In the genomic region with DNA sequence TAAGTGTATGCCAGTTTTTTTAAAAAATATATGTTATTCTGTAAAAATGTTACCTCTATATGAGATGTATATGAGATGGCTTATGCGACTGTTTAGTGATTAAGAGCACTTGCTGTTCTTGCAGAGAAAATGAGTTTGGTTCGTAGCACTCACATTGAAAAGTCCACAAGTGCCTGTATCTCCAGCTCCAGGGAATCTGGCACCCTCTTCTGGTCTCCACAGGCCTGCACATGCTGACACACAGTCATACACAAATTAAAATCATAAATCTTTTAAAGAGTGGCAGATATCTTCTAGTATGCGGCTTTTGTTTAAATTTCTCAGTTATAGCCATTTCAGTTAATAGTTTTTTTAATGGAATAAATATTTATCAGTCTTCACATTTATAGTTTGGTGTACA, we compare ENCODE assay signal across 13 mouse cellular contexts. TPM values are rescaled to one million over a fixed set of nuclear protein-coding genes. Genes with fewer than 3 reads are reported as not detected.
DNase-seq lines count a peak whose midpoint lies in the region; ATAC-seq and TF ChIP-seq lines count a peak whose summit lies in the region.
"Had no signal": no experiment of that assay in that cellular context is flagged by ENCODE, and none has a peak within 500 bp of the region (broad histone marks: within the 10 kb centered on the region; RNA-seq: fewer than 3 reads in every experiment).

No protein-coding gene starts in this region.

- TF ChIP-seq POLR2A in bone marrow macrophage, adult 2 months (IDR thresholded peaks at IDR 0.05; ENCODE audit: borderline replicate concordance, low read depth, low read length): no peak

- no peak overlapping the region for H3K4me2 ChIP-seq in intestine, postnatal 0 days (replicated peaks; ENCODE audit: low read depth)
- H3K4me2 ChIP-seq in intestine, embryonic 15.5 days (replicated peaks): no peak overlapping the region
- H3K4me2 ChIP-seq in lung, embryonic 14.5 days: no peak overlapping the region
- H3K4me2 ChIP-seq: heart, embryonic 15.5 days; lung, embryonic 15.5 days had no signal

- peak; percentile 9 for DNase-seq in lung, embryonic 14.5 days
- DNase-seq in lung, adult 18-20 months: no peak
- peak; percentile 15 for DNase-seq in retina, postnatal 1 day
- DNase-seq in spleen, postnatal 10 days (ENCODE audit: low spot score in 2 of 2): no peak
- DNase-seq: adrenal gland, postnatal 25 days; right cerebral cortex, postnatal 4 days had no signal

- H3K4me3 ChIP-seq in intestine, postnatal 0 days (ENCODE audit: low read depth, low read length): no peak overlapping the region
- H3K4me3 ChIP-seq in intestine, embryonic 15.5 days (replicated peaks): no peak overlapping the region
- H3K4me3 ChIP-seq in lung, embryonic 14.5 days (ENCODE audit: low read depth, low read length): no peak overlapping the region
- no peak overlapping the region for H3K4me3 ChIP-seq in bone marrow macrophage, adult 2 months (ENCODE audit: insufficient read depth, low read length)
- H3K4me3 ChIP-seq: erythroblast, embryonic 14.5 days; heart, embryonic 15.5 days; lung, embryonic 15.5 days had no signal

- no peaks in the 10 kb centered on the region for H3K27me3 ChIP-seq in intestine, postnatal 0 days (replicated peaks; ENCODE audit: control insufficient read depth, insufficient read depth, low read length)
- H3K27me3 ChIP-seq in intestine, embryonic 15.5 days (replicated peaks): no peaks in the 10 kb centered on the region
- no peaks in the 10 kb centered on the region for H3K27me3 ChIP-seq in lung, embryonic 14.5 days (ENCODE audit: insufficient read depth, low read length)
- H3K27me3 ChIP-seq: heart, embryonic 15.5 days; lung, embryonic 15.5 days had no signal

- WGBS in intestine, postnatal 0 days: 77% methylated on average over 3 of the region's 3 CpGs
- WGBS in intestine, embryonic 15.5 days: 65% methylated on average over 3 of the region's 3 CpGs
- 71% methylated on average over 3 of the region's 3 CpGs for WGBS in lung, embryonic 14.5 days

- ATAC-seq in intestine, postnatal 0 days: no peak
- ATAC-seq in intestine, embryonic 15.5 days: no peak
- ATAC-seq in lung, embryonic 14.5 days (ENCODE audit: insufficient read depth): peak; percentile 38; the same call in 1 of the 2 replicates
- ATAC-seq: midbrain, embryonic 16.5 days had no signal

- H3K9ac ChIP-seq in intestine, postnatal 0 days (ENCODE audit: low read depth, low read length): no peak overlapping the region
- H3K9ac ChIP-seq in intestine, embryonic 15.5 days: no peak overlapping the region
- H3K9ac ChIP-seq in lung, embryonic 14.5 days: no peak overlapping the region
- H3K9ac ChIP-seq: heart, embryonic 15.5 days; lung, embryonic 15.5 days had no signal

- H3K27ac ChIP-seq in intestine, postnatal 0 days (ENCODE audit: low read depth, low read length): no peak overlapping the region
- H3K27ac ChIP-seq in intestine, embryonic 15.5 days: no peak overlapping the region
- H3K27ac ChIP-seq in lung, embryonic 14.5 days (ENCODE audit: low read depth): no peak overlapping the region
- H3K27ac ChIP-seq in bone marrow macrophage, adult 2 months (ENCODE audit: insufficient read depth, low read depth, low read length): no peak overlapping the region
- H3K27ac ChIP-seq: heart, embryonic 15.5 days; lung, embryonic 15.5 days had no signal

- 0 out of 2 replicates have a peak, but pooled peaks cover 2% of the 10 kb centered on the region for H3K4me1 ChIP-seq in intestine, postnatal 0 days (replicated peaks; ENCODE audit: control insufficient read depth, insufficient read depth, low read length)
- no peaks in the 10 kb centered on the region for H3K4me1 ChIP-seq in intestine, embryonic 15.5 days (replicated peaks)
- H3K4me1 ChIP-seq in lung, embryonic 14.5 days (ENCODE audit: insufficient read depth): no peaks in the 10 kb centered on the region
- peaks cover 4% of the 10 kb centered on the region for H3K4me1 ChIP-seq in bone marrow macrophage, adult 2 months (ENCODE audit: control insufficient read depth, insufficient read depth, low read length)
- H3K4me1 ChIP-seq: heart, embryonic 15.5 days; lung, embryonic 15.5 days had no signal

- TF ChIP-seq CTCF in intestine, postnatal 0 days (IDR thresholded peaks at IDR 0.05; ENCODE audit: low read depth): peak; percentile 66
- peak; percentile 34; the same call in 1 of the 2 replicates for TF ChIP-seq CTCF in lung, embryonic 14.5 days (IDR thresholded peaks at IDR 0.05; ENCODE audit: low read depth)
- TF ChIP-seq CTCF in bone marrow macrophage, adult 2 months (IDR thresholded peaks at IDR 0.05; ENCODE audit: low read depth, low read length): 0 out of 2 replicates have a peak, but pooled peaks have one; percentile 27

- no peaks in the 10 kb centered on the region for H3K9me3 ChIP-seq in intestine, postnatal 0 days (ENCODE audit: control insufficient read depth)
- no peaks in the 10 kb centered on the region for H3K9me3 ChIP-seq in intestine, embryonic 15.5 days
- H3K9me3 ChIP-seq in lung, embryonic 14.5 days (ENCODE audit: low read depth, low read length): no peaks in the 10 kb centered on the region
- H3K9me3 ChIP-seq: heart, embryonic 15.5 days; lung, embryonic 15.5 days had no signal

- H3K36me3 ChIP-seq in intestine, postnatal 0 days (ENCODE audit: control insufficient read depth, insufficient read depth): no peaks in the 10 kb centered on the region
- no peaks in the 10 kb centered on the region for H3K36me3 ChIP-seq in intestine, embryonic 15.5 days
- no peaks in the 10 kb centered on the region for H3K36me3 ChIP-seq in lung, embryonic 14.5 days (ENCODE audit: insufficient read depth)
- H3K36me3 ChIP-seq: heart, embryonic 15.5 days; lung, embryonic 15.5 days had no signal

RNA-seq across cellular contexts. Expression of gene Vps41, which starts 40.9 kb away (rescaled TPM):
- polyA plus RNA-seq in intestine, postnatal 0 days (2015; fragmentation: Nextera tagmentation; extraction: Ambion mirVana): 45.5 and 51.3 TPM in 2 replicates
- 58.6 and 60.0 TPM in 2 replicates for polyA plus RNA-seq in intestine, embryonic 15.5 days (2015; fragmentation: Nextera tagmentation; extraction: Ambion mirVana)
- 61.7 and 61.9 TPM in 2 replicates for polyA plus RNA-seq in lung, embryonic 14.5 days (2014; fragmentation: Nextera tagmentation; extraction: Ambion mirVana)
- 75.3 and 80.6 TPM in 2 replicates for polyA plus RNA-seq in bone marrow macrophage, adult 2 months (2012; ENCODE audit: insufficient read depth, insufficient read length, missing spikeins)

Comparison
In these comparisons a context has a peak if more than half of its experiments do, and no peak if none do; other contexts are left out.
1. DNase-seq: peak in lung, embryonic 14.5 days (single experiment) and retina, postnatal 1 day (single experiment); none in lung, adult 18-20 months (0 of 2) and spleen, postnatal 10 days (0 of 2).
2. Peak in every context shown above with its lines, with median percentiles within 50 percentile points of each other: CTCF ChIP-seq.